Mouse (Mus musculus) gastrocnemius, postnatal 36 days (tissue): ENCODE results near the gene Gm10188. TPM values are rescaled to one million over a fixed set of nuclear protein-coding genes. Genes with fewer than 3 reads are reported as not detected.

Experiments
- DNase-seq, 2 experiments: peaks; one replicate each; pipeline ENCODE4 v3.0.0; 2022
- intact Hi-C: fragments of 180-260 bp; cut with DNase I; formaldehyde crosslinking; loops from one replicate; pipeline ENCODE4 v1.15.1; 2025
- long read RNA-seq, 2 experiments: library from polyadenylated mRNA; stranded (forward); transcript quantifications; one replicate each; pipeline ENCODE4 v2.0.0; 2021
- total RNA-seq, 2 experiments: library from RNA; stranded (reverse); gene quantifications; 2 replicates each; pipeline ENCODE4 v1.2.3; 2021

Gm10188 gene
- total RNA-seq = not detected
- long read RNA-seq, experiment 1 = 0 reads
- long read RNA-seq, experiment 2 = 0 reads

- intact Hi-C loops = no loop called here
- no peak for DNase-seq
These were observed at the start of gene Gm10188 for GRCm38 (mm10) chr1:132229667-132230066. Gm10188 (minus strand) TSS chr1:132229767.

GRCm38 (mm10) chr1:132277124-132277523 lies 47.6 kb upstream of the Gm10188 start:
- intact Hi-C loops = no loop called here
- no peak for DNase-seq

- no peak for DNase-seq
- intact Hi-C loops = no loop called here
These were observed 47.1 kb upstream of the Gm10188 start for GRCm38 (mm10) chr1:132276694-132277093.

GRCm38 (mm10) chr1:132271237-132271636 lies 41.7 kb upstream of the Gm10188 start:
- no peak for DNase-seq
- intact Hi-C loops = no loop called here

- DNase-seq = no peak
- intact Hi-C loops = no loop called here
These were observed 39.0 kb upstream of the Gm10188 start for GRCm38 (mm10) chr1:132268418-132269060.

- intact Hi-C loops = no loop called here
- DNase-seq = no peak
These were observed 38.4 kb upstream of the Gm10188 start for GRCm38 (mm10) chr1:132267959-132268358.

- intact Hi-C loops = no loop called here
- peak in 1 of 2 experiments; percentile 20 for DNase-seq
These were observed 37.4 kb upstream of the Gm10188 start for GRCm38 (mm10) chr1:132266791-132267557.

GRCm38 (mm10) chr1:132265936-132266335 lies 36.4 kb upstream of the Gm10188 start:
- DNase-seq = no peak
- intact Hi-C loops = no loop called here

- DNase-seq = no peak
- intact Hi-C loops = no loop called here
These were observed 35.8 kb upstream of the Gm10188 start for GRCm38 (mm10) chr1:132265211-132265859.

GRCm38 (mm10) chr1:132264577-132264976 lies 35.0 kb upstream of the Gm10188 start:
- intact Hi-C loops = no loop called here
- DNase-seq = no peak

GRCm38 (mm10) chr1:132263618-132264017 lies 34.1 kb upstream of the Gm10188 start:
- DNase-seq = no peak
- intact Hi-C loops = no loop called here

- intact Hi-C loops = no loop called here
- DNase-seq = no peak
These were observed 31.5 kb upstream of the Gm10188 start for GRCm38 (mm10) chr1:132261058-132261457.

- no peak for DNase-seq
These were observed 30.8 kb upstream of the Gm10188 start for GRCm38 (mm10) chr1:132260331-132260730.

GRCm38 (mm10) chr1:132254467-132254866 lies 24.9 kb upstream of the Gm10188 start:
- intact Hi-C loops = no loop called here
- no peak for DNase-seq

More at GRCm38 (mm10) chr1:132260331-132260730, 30.8 kb upstream of the Gm10188 start:
- intact Hi-C loops = no loop called here

GRCm38 (mm10) chr1:132246641-132247040 lies 17.1 kb upstream of the Gm10188 start:
- no peak for DNase-seq
- intact Hi-C loops = no loop called here

GRCm38 (mm10) chr1:132246137-132246536 lies 16.6 kb upstream of the Gm10188 start:
- intact Hi-C loops = no loop called here
- no peak for DNase-seq

- no peak for DNase-seq
- intact Hi-C loops = no loop called here
These were observed 15.4 kb upstream of the Gm10188 start for GRCm38 (mm10) chr1:132245010-132245409.

- intact Hi-C loops = loop anchor here (2.0 kb wide), 2 partner anchors 81 to 119 kb away; no protein-coding TSS in a partner anchor
- peak; percentile 31 to 43 for DNase-seq
These were observed 8.1 kb upstream of the Gm10188 start for GRCm38 (mm10) chr1:132237585-132238159.

- intact Hi-C loops = no loop called here
- no peak for DNase-seq
These were observed 5.2 kb upstream of the Gm10188 start for GRCm38 (mm10) chr1:132234757-132235273.

GRCm38 (mm10) chr1:132233566-132233965 lies 4.0 kb upstream of the Gm10188 start:
- intact Hi-C loops = no loop called here
- DNase-seq = no peak
